Mouse (Mus musculus) heart, postnatal 14 days (tissue): ENCODE results near the gene Mgrn1. TPM values are rescaled to one million over a fixed set of nuclear protein-coding genes. Genes with fewer than 3 reads are reported as not detected.

ENCODE experiments used
- DNase-seq, 2 experiments: peaks; one replicate each; pipeline ENCODE4 v3.0.0; 2021 to 2022
- intact Hi-C: fragments of 180-260 bp; cut with DNase I; formaldehyde crosslinking; loops from one replicate; pipeline ENCODE4 v1.15.1; 2025
- total RNA-seq, 2 experiments: library from RNA; stranded (reverse); gene quantifications; 2 replicates each; pipeline ENCODE4 v1.2.3; 2021

Mgrn1 gene
- total RNA-seq, 2 experiments from 2014 or later: 151 to 161 TPM

DNA sequence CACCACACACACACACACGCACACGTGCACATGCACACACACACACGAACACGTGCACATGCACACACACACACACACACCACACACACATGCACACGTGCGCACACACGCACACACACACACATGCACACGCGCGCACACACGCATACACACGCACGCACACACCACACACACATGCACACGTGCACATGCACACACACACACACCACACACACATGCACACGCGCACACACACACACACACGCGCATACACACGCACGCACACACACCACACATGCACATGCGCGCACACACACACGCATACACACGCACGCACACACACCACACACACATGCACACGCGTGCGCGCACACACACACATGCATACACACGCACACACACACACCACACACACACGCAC is 49.4 kb downstream of the Mgrn1 start:
- DNase-seq: no peak
- intact Hi-C loops: no loop called here

DNA sequence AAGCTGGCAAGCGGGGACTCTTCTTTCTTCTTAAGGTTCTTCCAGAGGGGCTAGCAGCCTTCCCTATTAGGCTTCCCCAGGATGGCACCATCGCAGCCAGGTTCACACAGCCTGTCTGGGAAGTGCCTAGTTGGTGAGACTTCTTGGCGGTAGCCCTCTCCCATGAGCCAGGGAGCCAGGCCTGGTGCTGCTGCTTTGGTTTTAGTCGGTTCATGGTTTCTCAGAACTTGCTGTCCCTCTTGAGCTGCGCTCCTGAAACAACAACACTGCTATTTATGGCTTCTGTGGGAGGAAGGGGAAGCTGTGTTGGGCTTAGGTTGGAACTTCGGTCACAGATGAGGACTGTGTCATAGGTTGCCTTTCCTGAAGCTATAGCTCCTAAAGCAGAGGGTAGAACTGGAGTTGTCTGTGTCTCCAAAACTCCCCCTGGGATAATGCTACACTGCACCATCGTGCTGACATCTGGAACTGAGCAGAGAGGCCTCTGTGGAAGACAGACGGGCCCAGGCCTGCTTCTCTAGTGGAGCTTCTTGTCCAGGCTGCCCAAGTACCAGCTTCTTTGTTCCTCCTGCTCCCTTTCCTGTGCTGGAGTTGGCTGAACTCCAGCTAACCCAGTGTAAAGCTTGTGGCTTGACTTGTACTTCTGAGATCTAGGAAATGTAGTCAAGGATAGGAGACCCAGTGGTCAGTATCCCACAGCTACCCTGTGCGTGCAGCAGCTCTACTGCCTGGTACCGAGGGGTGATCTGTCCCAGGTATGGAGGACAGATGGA is 50.1 kb downstream of the Mgrn1 start:
- DNase-seq: no peak
- intact Hi-C loops: no loop called here

DNA sequence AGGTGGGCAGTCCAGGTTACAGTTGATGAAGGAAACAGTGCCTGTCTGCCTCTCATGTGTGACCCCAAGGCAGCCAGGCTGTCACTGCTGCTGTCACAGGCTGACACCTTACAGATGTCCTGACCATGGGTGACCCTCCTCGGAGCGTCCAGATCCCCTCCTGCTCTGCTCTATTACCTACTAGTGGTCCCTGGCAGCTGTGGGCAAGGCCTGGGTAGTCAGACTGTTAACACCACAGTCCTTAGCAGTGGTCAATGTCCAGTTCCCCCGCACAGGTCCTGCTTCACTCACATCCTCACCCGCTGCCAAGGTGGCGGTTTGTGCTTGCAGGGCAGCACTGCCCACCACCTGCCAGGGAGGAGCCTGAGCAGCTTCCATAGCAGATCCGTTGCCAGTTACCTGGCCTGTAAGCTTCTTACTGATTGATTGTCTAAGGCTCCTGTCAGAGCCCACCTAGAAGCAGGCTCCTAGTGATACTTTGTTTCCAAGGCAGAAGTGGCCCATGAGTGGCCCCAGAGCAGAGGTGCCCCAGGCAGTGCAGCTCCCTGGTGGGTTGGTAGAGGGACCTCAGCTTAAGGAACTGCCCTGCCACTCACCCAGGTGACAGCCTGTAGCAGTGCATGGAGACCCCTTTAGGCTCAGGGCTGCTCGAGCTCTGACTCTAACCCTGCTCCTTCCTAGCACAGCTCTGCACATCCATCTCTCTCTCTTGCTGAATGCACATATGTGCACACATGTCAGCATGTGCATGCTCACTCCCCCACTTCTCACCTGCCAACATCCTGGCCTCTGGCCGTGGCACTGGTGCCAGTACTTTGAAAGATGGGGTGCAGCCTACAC is 51.5 kb downstream of the Mgrn1 start:
- intact Hi-C loops: no loop called here
- DNase-seq: no peak

DNA sequence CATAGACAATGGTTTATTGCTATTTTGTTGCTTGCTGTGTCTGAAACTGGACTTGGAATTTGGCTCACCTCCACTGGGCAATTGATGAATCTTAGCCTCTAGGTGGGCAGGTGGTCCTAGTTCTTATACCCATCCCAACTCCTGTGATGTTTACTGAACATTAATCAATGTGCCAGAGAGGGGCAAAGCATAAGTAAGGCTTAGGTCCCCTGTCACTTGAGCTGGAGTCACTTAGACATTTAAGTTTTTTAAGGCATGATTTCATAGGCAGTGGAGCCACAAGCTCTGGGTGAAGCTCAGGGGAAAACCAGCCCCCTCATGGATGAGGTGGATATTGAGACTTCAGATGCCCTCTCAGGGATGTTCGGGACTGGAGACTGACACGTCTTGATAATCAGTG is 52.4 kb downstream of the Mgrn1 start, which contains the start of gene Nudt16l1:
Gene Nudt16l1, plus strand, starts transcription at position 301 of the 400 bp plus-strand sequence.
- DNase-seq: no peak
- intact Hi-C loops: no loop called here

DNA sequence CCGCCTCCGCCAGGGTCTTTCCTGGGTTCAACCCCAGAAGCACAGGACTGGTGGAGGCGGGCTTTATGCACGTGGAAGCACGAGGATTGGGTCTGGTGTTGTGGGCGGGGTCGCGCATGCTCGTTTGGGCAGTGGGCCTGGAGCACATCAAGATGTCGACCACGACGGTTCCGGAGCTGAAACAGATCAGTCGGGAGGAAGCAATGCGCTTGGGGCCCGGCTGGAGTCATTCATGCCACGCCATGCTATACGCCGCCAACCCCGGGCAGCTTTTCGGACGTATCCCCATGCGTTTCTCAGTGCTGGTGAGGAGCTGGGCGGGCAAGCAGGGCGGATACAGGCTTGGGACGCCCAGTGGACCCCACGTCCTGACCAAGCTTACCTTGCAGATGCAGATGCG is 52.9 kb downstream of the Mgrn1 start:
- DNase-seq: peak; percentile 95 to 96
- intact Hi-C loops: no loop called here

DNA sequence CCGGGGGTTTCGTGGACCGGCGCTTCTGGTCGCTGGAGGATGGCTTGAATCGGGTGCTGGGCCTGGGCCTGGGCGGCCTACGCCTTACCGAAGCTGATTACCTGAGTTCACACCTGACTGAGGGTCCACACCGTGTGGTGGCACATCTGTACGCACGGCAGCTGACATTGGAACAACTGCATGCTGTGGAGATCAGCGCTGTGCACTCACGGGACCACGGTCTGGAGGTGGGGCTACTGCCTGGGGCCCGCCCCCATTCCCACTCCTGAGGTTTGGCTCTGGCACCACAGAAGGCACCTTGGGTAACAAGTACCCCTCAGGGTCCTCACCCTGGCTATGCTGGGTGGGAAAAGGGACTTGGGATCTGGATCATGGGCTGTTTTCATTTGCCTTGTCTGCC is 53.4 kb downstream of the Mgrn1 start:
- DNase-seq: peak; percentile 22 to 46
- intact Hi-C loops: no loop called here

DNA sequence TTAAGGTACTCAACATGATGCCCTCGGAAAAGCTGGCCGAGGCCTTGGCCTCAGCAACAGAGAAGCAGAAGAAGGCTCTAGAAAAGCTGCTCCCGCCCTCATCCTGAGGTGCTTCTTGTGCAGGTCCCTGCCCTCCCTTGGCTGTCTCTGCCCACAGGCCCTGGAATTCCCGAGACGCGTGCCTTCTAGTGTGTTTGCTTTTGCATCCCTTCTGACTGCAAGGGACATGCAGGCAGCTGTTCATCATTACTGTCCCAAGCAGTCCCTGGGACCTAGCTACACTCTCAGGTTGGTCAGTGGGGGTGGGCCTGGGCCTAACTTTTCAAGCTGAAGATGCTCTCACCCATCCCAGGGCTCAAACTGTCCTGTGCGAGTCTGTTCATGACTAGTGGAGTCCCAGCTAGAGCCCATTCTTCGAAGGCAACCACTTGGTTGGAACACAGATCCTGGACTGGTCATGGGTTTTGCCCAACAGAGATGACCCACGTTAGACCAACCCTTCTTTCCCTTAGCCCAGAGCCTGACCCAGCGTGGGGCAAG is 54.3 kb downstream of the Mgrn1 start:
- DNase-seq: no peak
- intact Hi-C loops: no loop called here

DNA sequence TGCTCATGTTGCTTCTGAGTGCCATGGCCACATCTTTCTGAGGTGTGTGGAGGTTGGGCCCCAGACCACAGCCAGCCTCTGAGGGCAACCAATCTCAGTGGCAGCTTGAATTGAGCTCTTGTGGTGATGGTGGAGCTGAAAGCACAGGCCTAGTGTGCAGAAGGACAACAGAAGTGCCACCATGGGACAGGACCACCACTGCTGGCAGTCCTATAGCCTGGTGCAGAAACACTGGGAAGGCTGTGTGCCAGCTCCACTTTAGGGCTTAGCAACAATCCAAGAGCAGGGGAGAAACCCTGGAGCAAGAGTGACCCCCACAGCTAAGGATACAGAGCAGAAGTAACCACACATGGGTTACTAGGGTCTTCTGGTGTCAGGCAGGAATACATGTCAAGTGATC is 55.0 kb downstream of the Mgrn1 start:
- intact Hi-C loops: no loop called here
- DNase-seq: no peak

DNA sequence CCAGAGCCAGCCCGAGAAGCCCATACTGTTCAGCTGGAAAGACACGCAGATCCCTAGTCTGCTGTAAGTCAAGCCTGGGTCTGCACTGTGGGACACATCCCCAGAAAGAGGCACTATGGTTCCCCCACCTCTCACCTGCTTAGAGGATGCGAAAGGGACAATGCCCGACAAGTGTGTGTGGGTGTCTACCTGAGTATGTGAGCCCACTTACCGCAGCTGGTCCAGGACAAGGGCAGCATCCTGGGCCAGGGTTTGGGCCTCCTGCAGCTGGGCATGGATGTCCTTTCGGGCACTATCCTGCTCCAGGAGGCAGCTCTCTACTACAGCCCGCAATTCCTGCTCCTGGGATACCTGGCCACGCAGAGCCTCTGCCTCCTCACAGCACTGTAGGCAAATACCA is 56.8 kb downstream of the Mgrn1 start:
- no peak for DNase-seq

DNA sequence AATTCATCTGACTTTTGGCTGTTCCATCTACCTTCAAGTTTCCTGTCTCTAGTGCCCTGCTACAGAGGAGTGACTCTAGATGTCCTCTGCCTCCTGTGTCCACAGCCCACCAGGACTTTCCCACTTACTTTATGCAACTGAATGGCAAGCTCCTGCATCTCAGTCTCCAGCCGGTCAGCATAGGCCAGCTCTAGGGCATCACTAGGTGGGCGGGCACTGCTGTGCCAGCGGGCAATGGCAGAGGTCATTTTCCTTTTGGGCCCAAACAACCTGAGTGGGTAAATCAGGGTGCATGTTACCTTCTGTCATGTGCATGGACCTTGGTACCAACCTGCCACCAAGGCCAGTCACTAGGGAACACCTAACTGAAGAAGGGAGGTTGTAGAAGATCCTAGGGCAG is 57.4 kb downstream of the Mgrn1 start:
- DNase-seq: no peak
- intact Hi-C loops: no loop called here

More for the DNA sequence above, 56.8 kb downstream of the Mgrn1 start:
- intact Hi-C loops: no loop called here

DNA sequence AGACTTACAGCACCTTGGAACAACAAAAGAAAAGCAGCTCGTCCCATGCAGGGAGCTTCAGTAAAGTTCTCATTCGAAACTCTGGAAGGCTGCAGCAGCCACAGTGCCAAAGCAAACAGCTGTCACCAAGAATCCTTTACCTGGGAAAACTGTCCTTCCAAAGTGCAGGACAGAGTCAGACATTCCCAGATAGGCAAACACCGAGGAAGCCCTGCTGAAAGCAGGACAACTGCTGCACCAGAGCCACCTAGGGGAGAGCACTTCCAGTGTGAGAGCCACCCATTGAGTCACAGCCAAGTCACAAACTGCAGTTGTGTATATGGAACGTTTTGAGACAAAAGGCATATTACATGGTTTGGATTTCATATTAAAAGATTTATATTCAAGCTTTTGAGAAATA is 59.4 kb downstream of the Mgrn1 start:
- no peak for DNase-seq
- intact Hi-C loops: no loop called here

DNA sequence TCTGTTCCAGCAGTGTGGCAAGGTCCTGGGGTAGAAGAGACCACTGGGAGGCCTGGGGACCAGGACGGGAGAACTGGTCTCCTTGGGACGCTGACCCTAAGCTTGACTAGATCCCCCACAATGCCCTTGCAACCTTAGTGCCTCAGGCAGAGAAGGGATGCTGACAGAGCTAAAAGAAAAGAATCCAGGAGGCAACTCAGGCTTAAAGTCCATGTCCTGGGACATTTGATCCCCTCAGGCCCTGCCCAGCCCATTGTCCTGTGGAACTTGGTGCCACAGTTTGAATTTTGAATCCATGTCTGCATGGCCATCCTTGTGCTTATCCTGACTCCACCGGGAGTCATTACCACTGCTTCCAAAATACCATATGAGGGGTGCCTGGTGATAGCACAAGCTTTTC is 60.1 kb downstream of the Mgrn1 start:
- intact Hi-C loops: no loop called here

DNA sequence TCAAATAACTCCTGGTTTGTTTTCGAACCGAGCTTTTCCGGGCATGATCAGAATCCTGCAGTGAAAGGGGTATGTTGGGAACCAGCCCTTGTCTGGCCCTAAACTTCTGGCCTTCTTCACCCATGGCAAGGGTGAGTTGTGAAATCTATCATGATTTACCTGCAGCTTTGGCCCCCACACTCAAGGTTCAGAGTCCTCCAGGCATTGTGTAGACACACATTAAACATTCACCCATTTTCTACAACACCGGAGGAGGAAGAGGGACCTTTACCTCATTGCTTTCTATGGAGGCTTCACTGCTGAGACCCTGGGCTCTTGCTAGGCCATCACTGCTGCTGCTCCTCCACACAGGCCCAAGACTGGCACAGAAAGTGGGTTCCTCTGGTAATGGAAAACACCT is 61.3 kb downstream of the Mgrn1 start:
- intact Hi-C loops: no loop called here
- no peak for DNase-seq

More for the DNA sequence above, 60.1 kb downstream of the Mgrn1 start:
- DNase-seq: no peak

DNA sequence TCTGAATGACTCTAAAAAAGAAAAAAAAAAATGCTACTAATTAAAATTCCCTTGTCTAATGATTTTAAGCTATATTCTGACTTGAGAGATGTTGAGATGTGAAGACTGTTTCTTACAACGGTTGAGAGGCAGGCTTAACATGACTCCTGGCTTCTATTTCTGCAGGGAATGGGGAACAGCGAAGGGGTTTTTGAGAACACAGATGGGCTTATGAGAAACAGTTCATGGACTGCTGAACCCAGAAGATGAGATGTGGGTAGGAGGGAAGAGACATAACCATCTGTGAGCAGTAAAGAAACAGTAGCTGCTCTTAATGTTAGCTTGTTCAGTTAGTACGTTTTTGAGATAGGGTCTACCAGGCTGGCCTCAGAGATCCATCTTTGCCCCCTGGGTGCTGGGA is 70.6 kb downstream of the Mgrn1 start:
- DNase-seq: no peak
- intact Hi-C loops: no loop called here

DNA sequence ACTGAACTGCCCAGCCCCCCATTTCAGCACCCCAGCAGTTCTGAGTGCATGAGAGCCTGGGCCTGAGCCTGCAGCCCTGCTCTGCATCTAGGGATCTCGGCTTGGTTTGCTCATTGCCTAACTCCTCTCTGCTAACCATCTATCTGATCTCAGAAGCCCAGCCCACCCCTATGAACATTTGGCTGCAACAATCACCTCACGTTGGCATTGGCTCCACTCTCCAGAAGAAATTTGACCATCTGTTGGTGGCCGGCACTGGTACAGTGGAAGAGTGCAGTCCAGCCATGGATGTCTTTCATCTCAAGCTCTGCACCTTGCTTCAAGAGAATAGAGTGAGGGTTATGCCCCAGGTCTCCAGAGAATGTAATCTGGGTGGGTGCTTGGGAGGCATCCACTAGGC is 71.4 kb downstream of the Mgrn1 start:
- no peak for DNase-seq
- intact Hi-C loops: no loop called here

DNA sequence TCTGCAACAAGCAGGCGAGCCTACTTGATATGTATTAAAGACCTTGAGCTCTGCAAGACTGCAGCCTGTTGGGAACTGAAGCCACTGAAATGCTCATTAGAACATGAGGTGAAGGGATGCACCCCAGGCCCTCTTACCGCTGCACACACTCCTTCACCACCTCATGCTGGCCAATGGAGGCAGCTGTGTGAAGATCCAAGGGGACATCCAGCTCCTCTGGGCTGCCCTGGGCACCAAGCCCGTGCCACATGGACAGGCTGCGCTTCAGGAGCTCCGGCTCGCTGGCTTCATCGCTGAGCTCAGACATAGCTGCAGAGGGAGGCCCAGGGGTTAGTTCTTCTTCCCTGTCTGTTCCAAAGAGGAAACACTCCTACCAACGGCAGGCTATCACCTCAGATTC is 74.2 kb downstream of the Mgrn1 start:
- intact Hi-C loops: no loop called here
- DNase-seq: no peak

DNA sequence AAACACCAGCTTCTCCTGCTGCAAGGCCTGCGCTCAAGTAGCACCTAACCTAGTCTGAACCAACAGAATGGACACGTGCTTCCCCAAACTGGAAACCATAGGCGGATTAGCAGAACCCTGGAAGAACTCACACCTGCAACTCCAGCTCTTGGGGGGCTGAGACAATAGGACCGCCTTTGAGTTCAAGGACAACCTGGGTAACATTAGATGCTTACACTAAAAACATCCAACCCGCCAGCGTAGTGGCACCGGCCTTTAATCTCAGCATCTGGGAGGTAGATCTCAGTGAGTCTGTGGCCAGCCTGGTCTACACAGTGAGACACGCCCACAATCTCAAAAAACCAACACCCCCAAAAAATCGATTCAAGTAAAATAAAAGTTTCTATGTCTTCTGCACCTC is 77.3 kb downstream of the Mgrn1 start:
- no peak for DNase-seq
- intact Hi-C loops: no loop called here

DNA sequence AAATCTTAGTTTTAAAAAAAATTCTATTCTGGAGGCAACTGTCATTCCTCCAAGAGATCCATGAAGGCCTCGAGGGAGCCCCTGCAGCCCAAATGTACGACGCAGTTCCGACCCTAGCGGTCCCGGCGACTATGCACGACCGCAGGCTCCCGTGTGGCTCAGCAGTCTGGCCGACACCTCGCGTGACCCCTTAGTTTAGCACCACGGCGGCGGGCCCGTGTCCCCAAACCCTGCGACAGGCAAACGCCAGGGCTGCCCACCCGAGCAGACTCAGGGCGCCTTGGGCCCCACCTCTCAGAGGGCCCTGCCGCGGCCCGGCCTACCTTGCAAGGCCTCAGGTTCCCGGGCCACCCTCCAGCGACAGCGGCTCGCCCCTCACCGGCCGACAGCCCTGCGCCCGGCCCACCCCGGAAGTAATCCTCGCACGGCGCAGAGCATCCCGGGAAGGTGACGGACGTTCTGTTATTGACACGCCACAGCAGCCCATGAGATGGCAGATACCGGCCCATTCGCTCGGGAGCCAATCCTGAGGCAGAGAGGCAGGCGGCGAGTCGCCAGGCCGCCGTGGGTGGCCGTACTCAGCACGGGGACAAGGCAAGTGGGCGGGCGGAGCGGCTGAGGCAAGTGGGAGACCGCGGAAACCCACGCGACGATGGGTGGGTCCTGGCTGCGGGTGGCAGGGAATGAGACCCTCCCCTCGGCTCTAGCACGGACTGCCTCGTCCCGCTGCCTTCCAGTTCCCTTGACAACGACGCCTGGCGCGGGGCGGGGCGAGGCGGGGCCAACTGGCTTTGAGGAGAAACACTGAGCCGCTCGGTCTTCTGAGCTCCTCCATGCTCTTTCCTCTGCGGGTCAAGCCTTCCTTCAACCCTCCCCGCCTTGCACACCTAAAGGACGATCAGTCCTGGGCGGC is 78.0 kb downstream of the Mgrn1 start, which contains the start of gene Anks3:
Gene Anks3, minus strand, starts transcription at position 409 of the 913 bp plus-strand sequence.
- intact Hi-C loops: loop anchor here (2.0 kb wide), 1 partner anchor 49 kb away; the partner anchor contains the start of gene Rogdi
- peak; percentile 96 to 97 for DNase-seq

DNA sequence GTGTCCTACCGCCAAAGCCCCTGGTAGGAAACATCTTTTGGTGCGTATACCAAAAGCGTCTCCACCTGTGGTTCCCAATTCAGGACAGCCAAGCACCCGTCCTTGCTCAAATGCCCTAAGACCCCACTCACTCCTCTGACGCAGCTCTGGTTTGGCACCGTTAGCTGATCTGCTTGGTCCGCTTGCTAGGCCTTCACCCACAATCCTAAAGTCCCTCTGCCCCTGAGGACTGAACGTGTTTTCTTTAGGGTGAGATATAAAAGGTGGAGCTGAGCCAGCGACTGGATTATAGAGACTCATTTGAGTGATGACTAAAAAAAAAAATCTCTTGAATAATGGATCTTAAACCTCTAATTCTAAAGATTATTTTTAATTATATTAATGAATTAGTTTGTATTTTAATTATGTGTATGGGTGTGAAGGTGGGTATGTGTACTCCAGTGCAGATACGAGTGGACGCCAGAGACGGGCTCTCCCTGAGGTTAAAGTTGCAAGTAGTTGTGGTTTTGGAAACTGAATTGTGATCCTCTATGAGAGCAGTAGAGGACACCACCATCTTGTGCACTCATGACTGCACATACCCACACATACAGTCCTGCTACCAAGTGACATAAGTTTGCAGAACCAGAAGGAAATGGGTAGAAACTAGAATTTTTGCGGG is 78.8 kb downstream of the Mgrn1 start:
- intact Hi-C loops: loop anchor here (2.0 kb wide), 1 partner anchor 48 kb away; the partner anchor contains the start of gene Rogdi
- no peak for DNase-seq
